Mouse (Mus musculus): ENCODE data around the gene C530008M17Rik. TPM values are rescaled to one million over a fixed set of nuclear protein-coding genes. Genes with fewer than 3 reads are reported as not detected.

The C530008M17Rik gene
- total and polyA plus RNA-seq, 3 experiments, result 0.04 to 0.44 TPM; not detected in 1

- no peak for TF ChIP-seq MAX (IDR thresholded peaks at IDR 0.05; ENCODE audit: low read length)
- dilution Hi-C loops (cut with MboI; ENCODE audit: extremely low pct_ligation_motif_present, extremely low pct_unique_long_range_greater_than_20kb, low sequenced_read_pairs), result no loop called here
Measured at GRCm38 (mm10) chr5:76817678-76818077, 161.4 kb downstream of the C530008M17Rik start.

DNA sequence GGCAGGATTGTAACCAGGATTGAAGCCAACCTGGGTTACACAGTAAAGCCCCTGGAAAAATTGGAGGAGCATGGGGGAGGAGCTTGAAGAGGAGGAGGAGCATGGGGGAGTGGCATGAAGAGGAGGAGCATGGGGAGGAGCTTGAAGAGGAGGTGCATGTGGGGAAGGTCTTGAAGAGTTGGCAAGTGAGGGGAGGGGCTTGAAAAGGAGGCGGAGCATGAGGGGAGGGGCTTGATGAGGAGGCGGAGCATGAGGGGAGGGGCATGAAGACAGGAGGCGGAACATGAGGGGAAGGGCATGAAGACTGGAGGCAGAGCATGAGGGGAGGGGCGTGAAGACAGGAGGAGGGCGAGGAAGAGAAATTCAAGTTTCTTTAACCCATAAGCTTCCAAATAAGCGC is 162.5 kb downstream of the C530008M17Rik start:
- dilution Hi-C loops (cut with MboI; ENCODE audit: extremely low pct_ligation_motif_present, extremely low pct_unique_long_range_greater_than_20kb, low sequenced_read_pairs) (no loop called here), in situ Hi-C loops (cut with MboI; ENCODE audit: low pct_ligation_motif_present, low pct_unique_long_range_greater_than_20kb, low sequenced_read_pairs) (no loop called here)
- Histone ChIP-seq H3K9ac (ENCODE audit: insufficient read depth, low read depth) (no peak overlapping the region), H3K9me3 (replicated peaks; ENCODE audit: low read length) (no peaks in the 10 kb centered on the region), H3K27ac (ENCODE audit: insufficient read depth, low read depth) (no peak overlapping the region), H3K27me3 (replicated peaks) (no peaks in the 10 kb centered on the region), H3K4me3 (replicated peaks in 1 of 3; ENCODE audit: low read depth in 2 of 3, low read length in 2 of 3, poor library complexity in 1 of 3) (no peak overlapping the region), H3K36me3 (replicated peaks in 1 of 2; ENCODE audit: control insufficient read depth in 1 of 2, insufficient read depth in 1 of 2, low read length in 1 of 2) (no peaks in the 10 kb centered on the region), H3K79me2 (replicated peaks; ENCODE audit: control insufficient read depth, extremely low read depth, insufficient read depth, poor library complexity, severe bottlenecking) (no peaks in the 10 kb centered on the region), H3K4me1 (ENCODE audit: control insufficient read depth in 1 of 2, insufficient read depth in 2 of 2) (peaks cover 6 to 19% of the 10 kb centered on the region in 2 experiments; a peak in 3 of 4 replicates), H3K4me2 (ENCODE audit: insufficient read depth, low read depth, poor library complexity, severe bottlenecking) (no peak overlapping the region)
- TF ChIP-seq MAZ (IDR thresholded peaks at IDR 0.05; ENCODE audit: low read depth, low read length) (no peak), ZMIZ1 (IDR thresholded peaks at IDR 0.05; ENCODE audit: low read depth, low read length) (no peak), PAX5 (IDR thresholded peaks at IDR 0.05; ENCODE audit: low read length) (no peak), NELFE (IDR thresholded peaks at IDR 0.05; ENCODE audit: low read depth, low read length) (no peak), USF2 (conservative IDR thresholded peaks at IDR 0.05; ENCODE audit: low read depth, low read length) (no peak), CHD2 (IDR thresholded peaks at IDR 0.05; ENCODE audit: low read length) (no peak), KAT2A (IDR thresholded peaks at IDR 0.05; ENCODE audit: insufficient replicate concordance, low read length) (no peak), TBP (conservative IDR thresholded peaks at IDR 0.05; ENCODE audit: low read depth, low read length) (no peak), MAX (IDR thresholded peaks at IDR 0.05; ENCODE audit: low read length) (no peak), MXI1 (IDR thresholded peaks at IDR 0.05; ENCODE audit: low read depth, low read length) (no peak)
- no peak for DNase-seq (ENCODE audit: extremely low read depth)

More at GRCm38 (mm10) chr5:76817678-76818077, 161.4 kb downstream of the C530008M17Rik start:
- no peak overlapping the region for H3K4me2 ChIP-seq (ENCODE audit: insufficient read depth, low read depth, poor library complexity, severe bottlenecking)
- H3K4me3 ChIP-seq (replicated peaks in 1 of 3; ENCODE audit: low read depth in 2 of 3, low read length in 2 of 3, poor library complexity in 1 of 3), result no peak overlapping the region
- H3K9me3 ChIP-seq (replicated peaks; ENCODE audit: low read length), result no peaks in the 10 kb centered on the region
- H3K4me1 ChIP-seq (ENCODE audit: control insufficient read depth in 1 of 2, insufficient read depth in 2 of 2), result peaks cover 6 to 19% of the 10 kb centered on the region in 2 experiments; a peak in 3 of 4 replicates
- no peaks in the 10 kb centered on the region for H3K27me3 ChIP-seq (replicated peaks)
- no peak overlapping the region for H3K9ac ChIP-seq (ENCODE audit: insufficient read depth, low read depth)
- DNase-seq (ENCODE audit: extremely low read depth), result no peak
- H3K36me3 ChIP-seq (replicated peaks in 1 of 2; ENCODE audit: control insufficient read depth in 1 of 2, insufficient read depth in 1 of 2, low read length in 1 of 2), result no peaks in the 10 kb centered on the region
- in situ Hi-C loops (cut with MboI; ENCODE audit: low pct_ligation_motif_present, low pct_unique_long_range_greater_than_20kb, low sequenced_read_pairs), result no loop called here
- no peaks in the 10 kb centered on the region for H3K79me2 ChIP-seq (replicated peaks; ENCODE audit: control insufficient read depth, extremely low read depth, insufficient read depth, poor library complexity, severe bottlenecking)
- H3K27ac ChIP-seq (ENCODE audit: insufficient read depth, low read depth), result no peak overlapping the region

- Histone ChIP-seq H3K79me2 (replicated peaks; ENCODE audit: control insufficient read depth, extremely low read depth, insufficient read depth, poor library complexity, severe bottlenecking) (no peaks in the 10 kb centered on the region), H3K4me3 (replicated peaks in 1 of 3; ENCODE audit: low read depth in 2 of 3, low read length in 2 of 3, poor library complexity in 1 of 3) (no peak overlapping the region), H3K4me1 (ENCODE audit: control insufficient read depth in 1 of 2, insufficient read depth in 2 of 2) (peaks cover 0 to 3% of the 10 kb centered on the region in 2 experiments; a peak in 1 of 4 replicates), H3K27ac (ENCODE audit: insufficient read depth, low read depth) (no peak overlapping the region), H3K27me3 (replicated peaks) (no peaks in the 10 kb centered on the region), H3K9ac (ENCODE audit: insufficient read depth, low read depth) (no peak overlapping the region), H3K4me2 (ENCODE audit: insufficient read depth, low read depth, poor library complexity, severe bottlenecking) (no peak overlapping the region), H3K9me3 (replicated peaks; ENCODE audit: low read length) (no peaks in the 10 kb centered on the region), H3K36me3 (replicated peaks in 1 of 2; ENCODE audit: control insufficient read depth in 1 of 2, insufficient read depth in 1 of 2, low read length in 1 of 2) (no peaks in the 10 kb centered on the region)
- dilution Hi-C loops (cut with MboI; ENCODE audit: extremely low pct_ligation_motif_present, extremely low pct_unique_long_range_greater_than_20kb, low sequenced_read_pairs), result no loop called here
- in situ Hi-C loops (cut with MboI; ENCODE audit: low pct_ligation_motif_present, low pct_unique_long_range_greater_than_20kb, low sequenced_read_pairs), result no loop called here
- TF ChIP-seq MAZ (IDR thresholded peaks at IDR 0.05; ENCODE audit: low read depth, low read length), result no peak
- TF ChIP-seq JUN (IDR thresholded peaks at IDR 0.05; ENCODE audit: insufficient read depth, low read depth, low read length), result no peak
- TF ChIP-seq CTCF (conservative IDR thresholded peaks at IDR 0.05 in 1 of 2, IDR thresholded peaks at IDR 0.05 in 1 of 2; ENCODE audit: low read depth in 2 of 2, low read length in 2 of 2), result no peak
- TF ChIP-seq NRF1 (IDR thresholded peaks at IDR 0.05; ENCODE audit: low read depth, low read length), result no peak
- TF ChIP-seq USF2 (conservative IDR thresholded peaks at IDR 0.05; ENCODE audit: low read depth, low read length), result no peak
- no peak for TF ChIP-seq USF1 (IDR thresholded peaks at IDR 0.05; ENCODE audit: low read depth, low read length)
- TF ChIP-seq KAT2A (IDR thresholded peaks at IDR 0.05; ENCODE audit: insufficient replicate concordance, low read length), result no peak
- no peak for TF ChIP-seq HCFC1 (IDR thresholded peaks at IDR 0.05; ENCODE audit: low read depth, low read length)
- no peak for TF ChIP-seq POLR2A (IDR thresholded peaks at IDR 0.05; ENCODE audit: low read depth, low read length)
- TF ChIP-seq RCOR1 (conservative IDR thresholded peaks at IDR 0.05; ENCODE audit: low read depth, low read length), result no peak
- TF ChIP-seq UBTF (IDR thresholded peaks at IDR 0.05; ENCODE audit: low read depth, low read length), result no peak
- no peak for TF ChIP-seq PAX5 (IDR thresholded peaks at IDR 0.05; ENCODE audit: low read length)
- DNase-seq (ENCODE audit: extremely low read depth), result no peak
Measured at GRCm38 (mm10) chr5:76822097-76822496, 165.8 kb downstream of the C530008M17Rik start.

All from CH12.LX (cell line).